Mouse (Mus musculus) bone marrow macrophage, adult 2 months (primary cell): ENCODE measurements around the gene Slc30a4. TPM values are rescaled to one million over a fixed set of nuclear protein-coding genes. Genes with fewer than 3 reads are reported as not detected.
A peak's percentile ranks its signal among the peaks of the same experiment; 100 is the strongest.

Experiments
- H3K27ac ChIP-seq: 2 replicates; pipeline ENCODE4 v1.5.1; 2012; ENCODE audit warnings: low read depth, low read length; ENCODE audit not compliant: insufficient read depth
- H3K4me1 ChIP-seq: 2 replicates; pipeline ENCODE4 v1.6.1; 2012; ENCODE audit warnings: low read length; ENCODE audit not compliant: control insufficient read depth, insufficient read depth
- H3K4me3 ChIP-seq: 2 replicates; pipeline ENCODE4 v1.5.1; 2012; ENCODE audit warnings: mild to moderate bottlenecking, low read length, moderate library complexity; ENCODE audit not compliant: insufficient read depth
- CTCF ChIP-seq: IDR thresholded peaks from 2 replicates; pipeline ENCODE4 v1.5.1; 2012; ENCODE audit warnings: low read depth, mild to moderate bottlenecking, low read length, moderate library complexity
- POLR2A ChIP-seq: IDR thresholded peaks from 2 replicates; pipeline ENCODE4 v1.6.1; 2012; ENCODE audit warnings: mild to moderate bottlenecking, low read depth, low read length, borderline replicate concordance
- polyA plus RNA-seq: library from polyadenylated mRNA; stranded (reverse); fragments of >200 nt; gene quantifications from 2 replicates; pipeline ENCODE4 v1.2.4, GENCODE M21; 2012; ENCODE audit not compliant: missing spikeins, insufficient read depth, insufficient read length

Gene Slc30a4
- polyA plus RNA-seq, 1 experiment, result 7.7 TPM

GRCm38 (mm10) chr2:122715148-122715692, 12.8 kb upstream of the Slc30a4 start:
- Histone ChIP-seq H3K4me1 (peaks cover 21% of the 10 kb centered on the region), H3K4me3 (no peak overlapping the region), H3K27ac (no peak overlapping the region)
- TF ChIP-seq POLR2A, result no peak
- no peak for TF ChIP-seq CTCF

GRCm38 (mm10) chr2:122712848-122713247, 10.4 kb upstream of the Slc30a4 start:
- Histone ChIP-seq H3K4me1 (peaks cover 11% of the 10 kb centered on the region), H3K27ac (no peak overlapping the region), H3K4me3 (no peak overlapping the region)
- no peak for TF ChIP-seq POLR2A
- TF ChIP-seq CTCF, result no peak

- H3K4me3 ChIP-seq, result no peak overlapping the region
- peaks cover 11% of the 10 kb centered on the region for H3K4me1 ChIP-seq
- H3K27ac ChIP-seq, result no peak overlapping the region
- TF ChIP-seq POLR2A (no peak), CTCF (no peak)
Measured at GRCm38 (mm10) chr2:122711911-122712310, 9.4 kb upstream of the Slc30a4 start.

DNA sequence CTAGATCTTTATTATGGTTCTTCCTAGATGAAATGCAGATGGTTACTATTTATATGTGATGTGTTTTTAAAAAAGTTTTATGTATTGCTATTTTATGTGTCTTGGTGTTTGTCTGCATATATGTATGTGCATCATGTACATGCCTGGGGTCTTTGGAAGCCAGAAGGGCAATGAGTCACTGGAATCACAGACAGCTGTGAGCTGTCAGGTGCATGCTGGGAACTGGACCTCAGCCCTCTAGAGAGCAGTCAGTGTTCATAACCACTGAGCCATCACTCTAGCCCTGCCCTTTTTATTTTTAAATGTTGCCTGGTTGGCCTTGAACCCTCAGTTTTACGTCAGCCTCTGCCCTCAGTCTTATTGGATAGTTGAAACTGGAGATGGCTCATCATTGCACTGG, 6.7 kb upstream of the Slc30a4 start:
- Histone ChIP-seq H3K4me1 (peaks cover 8% of the 10 kb centered on the region), H3K27ac (no peak overlapping the region), H3K4me3 (no peak overlapping the region)
- no peak for TF ChIP-seq CTCF
- TF ChIP-seq POLR2A, result no peak

- Histone ChIP-seq H3K4me3 (no peak overlapping the region), H3K4me1 (peaks cover 8% of the 10 kb centered on the region), H3K27ac (no peak overlapping the region)
- TF ChIP-seq CTCF (no peak), POLR2A (no peak)
Measured at GRCm38 (mm10) chr2:122708080-122708479, 5.6 kb upstream of the Slc30a4 start.

- TF ChIP-seq POLR2A (no peak), CTCF (no peak)
- no peak overlapping the region for H3K27ac ChIP-seq
- H3K4me3 ChIP-seq, result no peak overlapping the region
- H3K4me1 ChIP-seq, result peaks cover 6% of the 10 kb centered on the region
Measured at GRCm38 (mm10) chr2:122704572-122704971, 2.1 kb upstream of the Slc30a4 start.

DNA sequence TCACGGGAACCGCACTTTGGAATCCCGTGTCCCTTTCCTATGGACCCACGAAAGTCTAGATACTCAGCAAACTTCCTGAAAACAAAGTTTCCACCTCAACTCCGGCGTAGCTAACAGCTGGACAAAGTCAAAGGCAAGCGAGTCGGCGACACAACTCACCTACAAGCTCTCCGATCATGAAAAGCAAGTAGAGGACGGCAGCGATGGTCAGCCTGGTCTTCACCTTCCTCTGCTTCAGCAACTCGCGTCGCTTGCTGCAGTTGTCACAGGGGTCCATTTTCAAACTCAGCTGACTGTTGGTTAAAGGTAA, 637 bp downstream of the Slc30a4 start:
- TF ChIP-seq CTCF (no peak), POLR2A (no peak)
- Histone ChIP-seq H3K27ac (no peak overlapping the region), H3K4me1 (peaks cover 16% of the 10 kb centered on the region), H3K4me3 (peak overlapping the region; percentile 69)

DNA sequence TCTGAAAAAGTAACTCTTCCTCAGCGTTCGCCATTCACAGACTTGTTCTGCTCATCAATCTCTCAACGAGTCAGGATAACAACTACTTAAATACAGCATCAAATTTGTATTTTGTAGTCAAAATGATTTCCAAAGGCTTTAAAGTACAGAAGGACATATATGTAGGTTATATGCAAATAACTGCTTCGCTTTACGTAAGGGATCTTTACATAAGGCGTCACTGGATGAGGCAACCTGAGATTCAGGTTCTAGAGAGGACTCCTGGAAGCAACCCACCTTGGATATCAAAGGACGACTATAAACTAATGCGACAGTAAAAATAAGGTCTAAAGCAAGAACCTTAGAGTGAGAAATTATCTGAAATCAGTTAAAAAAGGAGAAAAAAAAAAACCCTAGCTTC, 1.5 kb downstream of the Slc30a4 start:
- Histone ChIP-seq H3K27ac (no peak overlapping the region), H3K4me1 (peaks cover 16% of the 10 kb centered on the region), H3K4me3 (no peak overlapping the region)
- TF ChIP-seq CTCF (no peak), POLR2A (no peak)

DNA sequence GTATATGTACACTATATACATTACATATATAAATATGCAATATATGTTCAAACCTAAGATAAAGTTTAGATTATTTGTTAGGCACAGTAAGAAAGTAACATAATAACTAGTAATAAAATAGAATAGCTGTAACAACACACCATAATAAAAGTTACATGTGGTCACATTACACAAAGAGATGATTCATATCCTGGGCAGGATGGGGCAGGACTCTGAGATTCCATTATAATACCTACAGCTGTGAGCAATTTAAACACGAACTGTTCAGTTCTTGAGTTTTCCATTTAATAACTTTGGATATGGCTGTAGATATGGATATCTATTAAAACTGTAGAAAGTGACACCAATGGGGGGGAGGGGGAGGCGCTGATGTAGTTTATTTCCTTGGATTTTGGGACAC, 4.9 kb downstream of the Slc30a4 start:
- Histone ChIP-seq H3K27ac (no peak overlapping the region), H3K4me1 (peaks cover 16% of the 10 kb centered on the region), H3K4me3 (no peak overlapping the region)
- TF ChIP-seq POLR2A (no peak), CTCF (no peak)

- TF ChIP-seq POLR2A, result no peak
- TF ChIP-seq CTCF, result no peak
- Histone ChIP-seq H3K4me1 (no peaks in the 10 kb centered on the region), H3K4me3 (no peak overlapping the region), H3K27ac (no peak overlapping the region)
Measured at GRCm38 (mm10) chr2:122686665-122687064, 15.8 kb downstream of the Slc30a4 start.

- no peak overlapping the region for H3K27ac ChIP-seq
- H3K4me1 ChIP-seq, result no peaks in the 10 kb centered on the region
- no peak overlapping the region for H3K4me3 ChIP-seq
- no peak for TF ChIP-seq CTCF
- TF ChIP-seq POLR2A, result no peak
Measured at GRCm38 (mm10) chr2:122683641-122684040, 18.8 kb downstream of the Slc30a4 start.
